Mouse (Mus musculus): ENCODE data around the gene Msantd3.

Gene Msantd3

GRCm38 (mm10) chr4:48605650-48606049, 65.9 kb downstream of the Msantd3 start:
- no peak for DNase-seq (ENCODE audit: low read depth, low spot score)

- DNase-seq (ENCODE audit: low read depth, low spot score), result no peak
Observed at GRCm38 (mm10) chr4:48609485-48609884, 69.8 kb downstream of the Msantd3 start.

- DNase-seq (ENCODE audit: low read depth, low spot score), result no peak
Observed at GRCm38 (mm10) chr4:48610251-48610650, 70.5 kb downstream of the Msantd3 start.

Measured in telencephalon, adult 2 months (tissue).